In genomic region chr8:126275886-126276285, GRCm38 (mm10) we compare ENCODE assay signal across 18 mouse cellular contexts. TPM values are rescaled to one million over a fixed set of nuclear protein-coding genes. Genes with fewer than 3 reads are reported as not detected.
DNase-seq lines count a peak whose midpoint lies in the region.
"Had no signal": no experiment of that assay in that cellular context is flagged by ENCODE, and none has a peak within 500 bp of the region (broad histone marks: within the 10 kb centered on the region; RNA-seq: fewer than 3 reads in every experiment).

No protein-coding gene starts in this region.

- peak; percentile 61 for DNase-seq in adrenal gland, adult 2 months
- DNase-seq in adrenal gland, adult 18-20 months (ENCODE audit: low spot score in 2 of 2) = no peak
- peak; percentile 43 for DNase-seq in adrenal gland, postnatal 10 days
- no peak for DNase-seq in adrenal gland, postnatal 4 days (ENCODE audit: low spot score in 2 of 2)
- peak; percentile 92 for DNase-seq in fat pad, adult 2 months (ENCODE audit: extremely low read depth, low read depth, low spot score)
- DNase-seq in frontal cortex, postnatal 10 days (ENCODE audit: low spot score in 2 of 2) = no peak
- no peak for DNase-seq in gastrocnemius, postnatal 10 days
- DNase-seq: B cell, adult 2 months; cerebellum, adult 11-12 months; cerebellum, adult 2 months; cerebellum, adult 9-10 months; cerebellum, postnatal 10 days; cerebellum, postnatal 25 days had no signal

RNA-seq across cellular contexts. Expression of gene Slc35f3, which starts 22.5 kb away (rescaled TPM):
- 1 to 10 TPM in 1 of 2 experiments, under 1 TPM in 1; 0.41 to 1.3 TPM for total RNA-seq in adrenal gland, adult 2 months (2021)
- polyA plus RNA-seq in adrenal gland, adult 2 months (2012; rRNA removed) = 0.56 and 0.61 TPM in 2 replicates
- total RNA-seq in adrenal gland, adult 18-20 months (2021) = 1 to 10 TPM in 1 of 2 experiments, under 1 TPM in 1; 0.16 to 1.2 TPM
- total RNA-seq in adrenal gland, postnatal 10 days (2021) = 1 to 10 TPM; 1.2 to 1.5 TPM
- total RNA-seq in adrenal gland, postnatal 4 days (2021) = 1 to 10 TPM; 2.9 to 3.4 TPM
- total RNA-seq in gastrocnemius, postnatal 10 days (2021) = under 1 TPM; 0.25 to 0.35 TPM
- total RNA-seq: CH12.LX, G1E had no signal
- polyA plus RNA-seq: activated CD4-positive, CD25-positive, alpha-beta regulatory T cell, adult 4 months; CD4-positive, CD25-positive, alpha-beta regulatory T cell, adult 4 months; embryonic facial prominence, embryonic 10.5 days; G1E had no signal

Comparison
In these comparisons a context has a peak if more than half of its experiments do, and no peak if none do; other contexts are left out.
1. DNase-seq: peak in adrenal gland, adult 2 months (single experiment), adrenal gland, postnatal 10 days (single experiment) and fat pad, adult 2 months (single experiment); none in adrenal gland, adult 18-20 months (0 of 2), adrenal gland, postnatal 4 days (0 of 2), frontal cortex, postnatal 10 days (0 of 2) and gastrocnemius, postnatal 10 days (single experiment).